Mouse (Mus musculus) brain, embryonic 14.5 days (tissue): ENCODE results near the gene Copg2. TPM values are rescaled to one million over a fixed set of nuclear protein-coding genes. Genes with fewer than 3 reads are reported as not detected.

Experiments
- DNase-seq: peaks from one replicate; pipeline ENCODE4 v3.0.0-alpha.2; 2011; ENCODE audit warnings: low read depth
- CTCF ChIP-seq: fragments of 200-500 bp; IDR thresholded peaks from 2 replicates; pipeline ENCODE4 v1.5.1; 2012; ENCODE audit warnings: inconsistent platforms, mild to moderate bottlenecking, moderate library complexity, borderline replicate concordance; ENCODE audit not compliant: insufficient read depth, insufficient read length; ENCODE audit errors: extremely low read depth
- POLR2A ChIP-seq: fragments of 200-500 bp; IDR thresholded peaks from 2 replicates; pipeline ENCODE4 v1.6.1; 2012; ENCODE audit warnings: mild to moderate bottlenecking, inconsistent platforms, borderline replicate concordance; ENCODE audit not compliant: poor library complexity, insufficient read depth, insufficient read length, severe bottlenecking; ENCODE audit errors: extremely low read depth
- polyA plus RNA-seq: library from polyadenylated mRNA; depleted of rRNA; stranded (reverse); fragments of >200 nt; gene quantifications from 2 replicates; pipeline ENCODE4 v1.2.3, GENCODE M21; 2012

Gene Copg2
- polyA plus RNA-seq, 1 experiment = 54.6 TPM

- TF ChIP-seq CTCF = no peak
- TF ChIP-seq POLR2A = no peak
- DNase-seq = no peak
Measured at GRCm38 (mm10) chr6:30723331-30723730, 173.3 kb downstream of the Copg2 start, which contains the start of gene Mest. TSS of gene Mest (plus strand) at chr6:30723547.

GRCm38 (mm10) chr6:30722385-30723164 lies 174.0 kb downstream of the Copg2 start:
- TF ChIP-seq POLR2A (no peak), CTCF (no peak)
- peak; percentile 96 for DNase-seq

- TF ChIP-seq POLR2A (no peak), CTCF (no peak)
- DNase-seq = peak; percentile 67
Measured at GRCm38 (mm10) chr6:30716796-30717195, 179.8 kb downstream of the Copg2 start.

GRCm38 (mm10) chr6:30714891-30715471 lies 181.6 kb downstream of the Copg2 start:
- TF ChIP-seq POLR2A (no peak), CTCF (no peak)
- no peak for DNase-seq

GRCm38 (mm10) chr6:30713896-30714295 lies 182.7 kb downstream of the Copg2 start:
- no peak for DNase-seq
- TF ChIP-seq CTCF (no peak), POLR2A (no peak)

- TF ChIP-seq CTCF (no peak), POLR2A (no peak)
- no peak for DNase-seq
Measured at GRCm38 (mm10) chr6:30713455-30713854, 183.1 kb downstream of the Copg2 start.

- no peak for TF ChIP-seq POLR2A
- no peak for TF ChIP-seq CTCF
- no peak for DNase-seq
Measured at GRCm38 (mm10) chr6:30712484-30712883, 184.1 kb downstream of the Copg2 start.

- TF ChIP-seq CTCF = no peak
- no peak for TF ChIP-seq POLR2A
- no peak for DNase-seq
Measured at GRCm38 (mm10) chr6:30711365-30711763, 185.2 kb downstream of the Copg2 start.

GRCm38 (mm10) chr6:30710371-30711364 lies 185.9 kb downstream of the Copg2 start:
- DNase-seq = no peak
- TF ChIP-seq POLR2A = no peak
- TF ChIP-seq CTCF = no peak

GRCm38 (mm10) chr6:30709115-30709514 lies 187.5 kb downstream of the Copg2 start:
- TF ChIP-seq CTCF (no peak), POLR2A (no peak)
- peak; percentile 51 for DNase-seq
